Mouse (Mus musculus): ENCODE data around the gene Knop1.

Knop1 gene

GRCm38 (mm10) chr7:118848796-118849195 lies 7.3 kb downstream of the Knop1 start:
- DNase-seq (ENCODE audit: low spot score in 2 of 2) = no peak

DNA sequence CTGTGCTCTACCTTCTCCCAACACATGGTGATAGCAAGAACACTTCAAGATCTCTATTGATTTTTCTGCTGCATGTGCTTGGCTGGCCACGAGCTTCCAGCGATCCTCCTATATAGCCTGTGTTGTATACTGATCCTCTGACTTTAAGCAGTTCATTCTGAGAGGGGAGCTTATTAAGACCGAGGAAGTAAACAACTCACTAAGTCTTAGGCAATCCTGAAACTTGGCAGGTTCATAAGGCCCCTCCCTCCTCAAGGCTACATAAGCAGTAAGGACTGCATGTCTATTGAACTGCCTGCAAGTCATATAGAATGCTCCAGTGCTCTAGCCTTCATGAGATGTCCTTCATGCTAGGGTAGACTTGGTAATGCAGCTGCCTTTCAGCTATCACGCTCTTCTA lies 9.7 kb downstream of the Knop1 start:
- no peak for DNase-seq (ENCODE audit: low spot score in 2 of 2)

- no peak for DNase-seq (ENCODE audit: low spot score in 2 of 2)
Measured at GRCm38 (mm10) chr7:118845141-118845540, 10.9 kb downstream of the Knop1 start.

- DNase-seq (ENCODE audit: low spot score in 2 of 2) = no peak
Measured at GRCm38 (mm10) chr7:118842938-118843337, 13.1 kb downstream of the Knop1 start.

DNA sequence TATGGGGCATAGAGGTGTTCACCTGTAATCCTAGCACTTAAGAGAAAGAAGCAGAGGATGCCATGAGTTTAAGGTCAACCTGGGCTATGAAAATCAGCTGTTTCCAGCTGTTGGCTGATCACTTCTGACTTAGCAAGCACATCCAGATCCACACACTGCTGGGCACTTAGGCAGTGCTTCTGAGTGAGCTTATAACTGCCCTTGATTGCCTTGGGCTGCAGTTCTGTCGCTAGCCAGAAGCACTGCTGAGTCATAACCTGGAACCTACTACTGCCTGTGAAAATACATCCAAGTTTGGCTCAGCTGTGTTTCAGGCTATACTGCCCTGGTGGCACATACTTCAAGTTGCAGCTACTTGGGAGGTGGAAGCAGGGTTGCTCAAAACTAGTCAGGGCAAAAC lies 14.3 kb downstream of the Knop1 start:
- no peak for DNase-seq (ENCODE audit: low spot score in 2 of 2)

GRCm38 (mm10) chr7:118841030-118841745 lies 14.9 kb downstream of the Knop1 start:
- peak in 1 of 2 experiments; percentile 31 for DNase-seq (ENCODE audit: low spot score in 2 of 2)

GRCm38 (mm10) chr7:118837901-118838300 lies 18.2 kb downstream of the Knop1 start:
- DNase-seq (ENCODE audit: low spot score in 2 of 2) = no peak

DNA sequence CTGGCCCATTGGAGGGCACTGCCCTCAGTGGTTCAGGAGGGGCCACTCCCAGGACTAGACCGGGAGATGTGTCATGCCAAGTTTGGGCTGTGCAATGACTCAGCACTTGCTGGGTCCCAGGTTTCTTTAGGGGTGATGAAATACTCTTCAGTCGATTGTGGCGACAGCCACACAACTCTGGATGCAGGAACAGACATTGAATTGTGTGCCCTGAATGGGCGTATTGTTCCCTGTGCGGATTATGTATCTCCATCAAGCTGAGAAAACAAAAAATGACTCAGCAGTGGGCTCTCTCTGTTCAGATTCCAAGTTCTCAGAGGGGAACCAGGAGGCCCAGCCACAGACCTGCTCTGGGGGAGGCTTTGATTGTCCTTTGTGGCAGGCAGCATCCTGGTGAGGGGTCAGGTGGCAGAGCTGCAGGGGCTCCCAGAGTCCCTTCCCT lies 28.1 kb downstream of the Knop1 start:
- DNase-seq (ENCODE audit: low spot score in 2 of 2) = no peak

DNA sequence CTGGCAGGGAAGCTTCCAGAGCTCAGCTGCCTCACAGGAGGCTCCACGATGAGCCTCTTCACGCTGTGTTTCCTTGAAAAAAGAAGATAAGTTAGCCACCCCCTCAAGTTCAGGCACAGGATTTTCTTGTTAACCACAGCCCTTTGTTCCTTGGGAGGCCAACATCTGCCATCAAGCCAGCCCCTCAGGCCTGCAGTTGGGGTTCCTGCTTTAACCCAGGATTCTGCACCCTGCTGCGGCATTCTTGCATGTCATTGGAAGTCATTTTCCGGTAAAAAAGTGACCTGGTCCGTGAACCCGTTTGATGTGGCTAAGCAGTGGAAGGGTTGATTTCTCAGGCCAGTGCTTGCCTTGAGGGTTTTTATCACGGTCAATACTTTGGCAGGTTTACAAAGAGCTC lies 31.6 kb downstream of the Knop1 start:
- no peak for DNase-seq (ENCODE audit: low spot score in 2 of 2)

- no peak for DNase-seq (ENCODE audit: low spot score in 2 of 2)
Measured at GRCm38 (mm10) chr7:118821887-118822556, 34.0 kb downstream of the Knop1 start.

DNA sequence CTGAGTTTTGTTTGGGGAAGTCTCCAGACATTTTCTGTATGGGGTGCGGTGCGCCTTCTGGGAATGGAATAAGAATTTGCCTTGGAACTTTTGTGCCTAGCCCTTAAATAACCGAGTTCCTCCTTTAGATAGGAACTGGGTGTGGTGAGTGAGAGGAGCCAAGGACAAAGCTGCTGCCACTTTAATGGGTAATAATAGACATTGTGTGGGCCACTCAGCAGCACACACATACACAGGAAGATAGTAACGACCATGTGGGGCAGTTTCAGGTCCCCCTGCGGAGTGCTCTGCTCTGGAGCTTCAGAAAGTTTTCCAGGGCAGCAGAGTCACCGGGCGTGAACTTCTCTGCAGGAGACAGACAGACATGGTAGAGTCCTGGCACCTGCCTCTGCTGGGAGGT lies 34.7 kb downstream of the Knop1 start:
- no peak for DNase-seq (ENCODE audit: low spot score in 2 of 2)

GRCm38 (mm10) chr7:118819666-118820065 lies 36.4 kb downstream of the Knop1 start:
- no peak for DNase-seq (ENCODE audit: low spot score in 2 of 2)

DNA sequence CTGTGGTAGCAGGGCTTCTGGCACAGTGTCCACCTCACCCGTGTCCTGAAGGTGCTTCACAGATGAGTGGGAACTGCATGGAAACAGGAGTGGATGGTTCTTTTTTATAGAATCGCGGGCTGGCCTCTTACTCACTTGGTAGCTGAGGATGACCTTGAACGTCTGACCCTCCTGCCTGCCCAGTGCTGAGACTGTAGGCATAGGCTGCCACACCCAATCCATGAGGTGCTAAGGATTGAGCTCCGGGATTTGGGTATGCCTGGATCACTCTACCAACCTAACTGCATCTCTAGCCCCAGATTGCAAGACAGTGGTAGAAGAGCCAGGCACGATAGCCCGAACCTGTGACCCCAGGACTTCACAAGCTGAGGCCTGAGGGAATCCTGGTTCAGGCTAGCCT lies 38.3 kb downstream of the Knop1 start:
- DNase-seq (ENCODE audit: low spot score in 2 of 2) = no peak

DNA sequence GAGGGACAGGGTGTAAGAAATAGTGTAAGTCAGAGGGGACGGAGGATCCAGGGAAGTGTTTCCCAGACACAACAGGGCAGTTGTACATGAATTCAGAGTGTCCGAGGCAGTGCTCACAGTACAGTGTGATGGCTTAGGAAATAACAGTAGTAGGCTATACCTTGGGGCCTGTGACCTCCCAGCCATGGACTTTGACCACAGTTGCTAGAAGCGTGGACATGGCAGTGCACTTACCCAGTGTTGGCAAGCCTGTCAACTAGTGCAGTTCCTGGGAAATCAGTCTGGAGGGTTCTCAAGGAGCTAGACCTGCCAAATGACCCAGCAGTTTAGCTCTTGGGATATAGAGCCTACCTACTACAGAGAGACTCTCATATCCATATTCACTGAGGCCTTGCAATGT lies 39.8 kb downstream of the Knop1 start:
- no peak for DNase-seq (ENCODE audit: low spot score in 2 of 2)

DNA sequence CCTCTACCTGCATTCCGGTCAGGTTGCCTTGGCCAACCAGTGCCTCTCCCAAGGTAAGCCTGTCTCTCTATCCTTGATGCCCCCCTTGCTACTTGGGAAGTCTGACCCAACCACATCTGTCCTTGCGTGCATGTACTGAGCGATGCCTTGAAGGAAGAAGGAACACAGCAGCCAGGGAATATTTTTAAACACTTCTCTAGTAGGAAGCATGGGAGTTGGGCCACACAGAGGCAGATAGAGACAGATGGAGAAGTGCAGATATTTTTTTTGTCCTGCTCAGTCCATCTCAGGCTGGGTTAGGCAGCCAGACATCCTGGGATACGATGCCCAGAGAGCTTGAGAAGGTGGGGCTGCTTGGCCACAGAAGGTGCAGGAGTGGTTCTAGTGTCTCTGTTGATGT lies 42.5 kb downstream of the Knop1 start:
- DNase-seq (ENCODE audit: low spot score in 2 of 2) = no peak

DNA sequence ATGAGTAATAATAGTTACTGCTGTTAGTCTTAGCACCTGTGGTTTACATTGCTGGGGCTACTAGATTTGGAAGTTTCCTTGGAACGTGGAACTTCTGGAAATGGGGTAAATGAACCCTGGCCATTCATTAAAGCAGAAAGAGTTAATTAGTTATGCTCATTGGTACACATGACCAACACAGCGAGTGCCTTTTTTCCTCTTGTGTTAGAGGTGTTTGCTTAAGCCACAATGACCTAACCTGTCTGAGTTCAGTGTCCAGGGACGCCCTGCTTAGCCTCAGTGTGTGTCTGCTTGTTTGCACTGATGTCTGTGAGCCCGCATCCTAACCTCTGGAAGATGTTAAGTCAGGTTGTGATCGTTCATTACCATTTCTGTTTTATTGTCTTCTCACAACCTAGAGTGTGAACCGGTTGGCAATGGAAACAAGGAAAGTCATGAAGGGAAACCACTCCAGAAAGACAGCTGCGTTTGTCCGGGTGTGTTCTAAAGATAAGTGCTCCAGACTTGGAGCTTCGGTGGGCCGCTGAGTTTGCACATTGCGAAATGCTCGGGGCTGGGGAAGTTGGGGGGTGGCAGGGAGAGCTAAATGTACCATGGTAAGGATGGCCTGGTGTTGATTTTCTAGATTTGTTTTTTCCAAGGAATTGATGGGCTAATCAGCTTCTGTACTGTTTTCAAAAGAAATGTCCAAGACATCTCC lies 44.5 kb downstream of the Knop1 start:
- no peak for DNase-seq (ENCODE audit: low spot score in 2 of 2)

- no peak for DNase-seq (ENCODE audit: low spot score in 2 of 2)
Measured at GRCm38 (mm10) chr7:118807899-118808298, 48.2 kb downstream of the Knop1 start.

DNA sequence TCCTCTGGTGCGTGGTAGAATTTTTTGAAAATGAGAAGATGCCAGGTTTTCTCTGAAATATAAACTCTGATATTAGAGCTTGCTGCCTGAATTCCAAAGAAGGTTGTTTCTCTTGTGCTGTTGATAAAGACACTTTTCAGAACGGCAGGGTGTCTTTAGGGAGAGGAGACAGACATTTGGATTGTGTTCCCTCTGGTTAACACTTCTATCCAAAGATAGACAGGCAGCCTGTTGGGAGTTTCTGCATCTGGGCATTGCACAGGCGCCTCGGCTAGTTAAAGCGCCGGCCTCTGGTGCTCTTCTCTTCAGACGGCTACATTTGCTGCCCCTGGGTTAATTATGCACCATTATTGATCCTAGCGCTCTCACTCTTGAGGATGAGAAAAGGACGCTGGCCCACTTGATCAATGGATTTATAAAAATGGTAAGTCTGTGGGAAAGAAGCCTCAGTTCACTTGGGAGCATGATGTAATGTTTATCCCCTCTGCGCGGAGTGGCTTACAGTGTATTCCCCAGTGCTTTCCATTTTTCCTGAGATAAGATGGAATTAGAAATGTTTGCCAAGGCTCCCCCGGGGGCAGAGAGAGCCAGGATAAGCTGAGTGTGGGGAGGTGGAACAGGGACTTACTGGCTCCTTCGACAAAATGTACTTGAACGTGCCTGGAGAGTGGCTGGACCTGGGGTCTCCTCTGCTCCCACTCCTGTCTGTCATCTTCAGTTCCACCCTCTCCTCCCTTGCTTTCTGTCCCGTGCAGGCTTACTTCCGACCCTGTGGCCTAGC lies 49.2 kb downstream of the Knop1 start:
- DNase-seq (ENCODE audit: low spot score in 2 of 2) = no peak

DNA sequence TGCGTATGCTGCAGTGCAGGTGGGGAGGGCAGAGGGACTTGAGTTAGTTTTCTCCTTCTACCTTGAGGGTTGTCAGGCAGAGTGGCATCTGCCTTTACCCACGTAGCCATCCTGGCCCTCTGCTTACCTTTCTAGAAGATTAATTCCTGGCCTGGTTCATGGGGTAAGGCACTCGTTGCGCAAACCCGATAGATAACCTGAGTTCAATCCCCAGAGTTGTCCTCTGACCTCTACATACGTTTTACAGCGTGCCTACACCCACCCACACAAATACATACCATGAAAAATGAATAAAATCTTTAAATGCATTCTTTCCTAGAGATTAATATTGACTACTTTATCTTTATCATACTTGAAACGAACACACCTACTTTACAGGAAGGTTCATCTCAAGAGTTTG lies 52.6 kb downstream of the Knop1 start:
- DNase-seq (ENCODE audit: low spot score in 2 of 2) = no peak

DNA sequence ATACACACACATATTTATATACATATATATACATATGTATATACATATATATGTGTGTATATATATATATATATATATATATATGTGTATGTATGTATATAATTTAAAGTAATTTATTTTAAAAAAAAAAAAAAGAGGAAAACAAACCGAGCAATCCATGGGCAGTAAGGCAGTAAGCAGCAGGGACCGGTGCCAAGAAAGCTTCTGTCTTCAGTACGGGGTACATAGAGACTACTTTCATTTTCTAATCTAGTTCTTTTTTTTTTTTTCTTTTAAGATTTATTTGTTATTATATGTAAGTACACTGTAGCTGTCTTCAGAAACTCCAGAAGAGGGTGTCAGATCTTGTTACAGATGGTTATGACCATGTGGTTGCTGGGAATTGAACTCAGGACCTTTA lies 54.3 kb downstream of the Knop1 start:
- DNase-seq (ENCODE audit: low spot score in 2 of 2) = no peak

- DNase-seq (ENCODE audit: low spot score in 2 of 2) = no peak
Measured at GRCm38 (mm10) chr7:118800112-118800734, 55.8 kb downstream of the Knop1 start.
